Mouse (Mus musculus) heart, postnatal 0 days (tissue): Measurements from ENCODE around the gene Cabp2.

Experiments used
- CTCF ChIP-seq: IDR thresholded peaks from 2 replicates; pipeline ENCODE4 v1.5.1; 2016; ENCODE audit warnings: antibody characterized with exemption, control low read depth, low read depth
- EP300 ChIP-seq: IDR thresholded peaks from 2 replicates; pipeline ENCODE4 v1.6.1; 2016; ENCODE audit warnings: antibody characterized with exemption, low read depth

DNA sequence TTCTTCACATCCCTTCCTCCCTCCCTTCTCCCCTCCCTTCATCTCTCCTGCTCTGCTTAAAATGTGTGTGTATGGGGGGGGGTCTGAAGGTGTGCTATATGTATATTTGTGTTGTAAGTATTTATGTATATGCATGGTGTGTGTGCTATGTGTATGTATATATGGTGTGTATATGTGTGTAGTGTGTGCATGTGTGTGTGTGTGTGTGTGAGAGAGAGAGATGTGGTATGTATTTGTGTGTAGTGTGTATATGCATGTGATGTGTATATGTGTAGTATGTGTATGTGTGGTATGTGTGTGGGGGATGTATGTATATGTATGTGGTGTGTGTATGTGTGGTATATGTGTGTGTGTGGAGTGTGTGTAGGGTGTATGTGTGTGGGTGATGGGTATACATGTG lies 14.5 kb upstream of the Cabp2 start:
- TF ChIP-seq CTCF = no peak
- no peak for TF ChIP-seq EP300
